Mouse (Mus musculus) heart, adult 2 months (tissue): ENCODE data around the gene Tbxas1. TPM values are rescaled to one million over a fixed set of nuclear protein-coding genes. Genes with fewer than 3 reads are reported as not detected.

ENCODE experiments used
- DNase-seq, 2 experiments: peaks; one replicate each; pipeline ENCODE4 v3.0.0; 2021
- H3K27ac ChIP-seq: fragments of 200-600 bp; 2 replicates; pipeline ENCODE4 v1.8.1; 2022
- H3K27me3 ChIP-seq: fragments of 200-500 bp; 2 replicates; pipeline ENCODE4 v1.6.1; 2012; ENCODE audit warnings: mild to moderate bottlenecking, low read length, inconsistent platforms, mixed read lengths; ENCODE audit not compliant: control insufficient read depth, insufficient read depth
- H3K36me3 ChIP-seq: fragments of 200-500 bp; 2 replicates; pipeline ENCODE4 v1.6.1; 2012; ENCODE audit warnings: low read length, inconsistent platforms; ENCODE audit not compliant: control insufficient read depth, insufficient read depth
- H3K4me1 ChIP-seq: fragments of 200-500 bp; 2 replicates; pipeline ENCODE4 v1.6.1; 2011; ENCODE audit warnings: low read length; ENCODE audit not compliant: control insufficient read depth, insufficient read depth
- H3K4me3 ChIP-seq: fragments of 200-600 bp; 2 replicates; pipeline ENCODE4 v1.8.1; 2022
- H3K79me2 ChIP-seq: fragments of 200-500 bp; replicated peaks from 2 replicates; pipeline ENCODE4 v1.6.1; 2012; ENCODE audit warnings: mild to moderate bottlenecking, inconsistent platforms, low read length, moderate library complexity, mixed read lengths; ENCODE audit not compliant: control insufficient read depth, insufficient read depth
- H3K9ac ChIP-seq: fragments of 200-500 bp; 2 replicates; pipeline ENCODE4 v1.6.1; 2012; ENCODE audit warnings: low read depth, mild to moderate bottlenecking, control low read depth, inconsistent platforms, low read length, mixed read lengths
- CTCF ChIP-seq: fragments of 200-600 bp; IDR thresholded peaks from 2 replicates; pipeline ENCODE4 v1.8.1; 2022; ENCODE audit warnings: antibody characterized with exemption, mild to moderate bottlenecking, moderate library complexity
- EP300 ChIP-seq: fragments of 200-500 bp; IDR thresholded peaks from 2 replicates; pipeline ENCODE4 v1.6.1; 2011; ENCODE audit warnings: low read depth, low read length, control low read depth; ENCODE audit not compliant: insufficient read depth
- POLR2A ChIP-seq: fragments of 200-500 bp; IDR thresholded peaks from 2 replicates; pipeline ENCODE4 v1.6.1; 2011; ENCODE audit warnings: mild to moderate bottlenecking, low read depth, low read length, control low read depth; ENCODE audit not compliant: insufficient read depth
- WGBS: fragments of 180-500 bp; shearing (Covaris S2); methylation state at CpG from one replicate; pipeline ENCODE4 v1.1.7; 2018; 5-methylcytosine and 5-hydroxymethylcytosine counted together
- intact Hi-C: fragments of 180-260 bp; cut with DNase I; formaldehyde crosslinking; loops from one replicate; pipeline ENCODE4 v1.15.1; 2025
- polyA plus RNA-seq: library from polyadenylated mRNA; depleted of rRNA; stranded (reverse); fragments of >200 nt; gene quantifications from 2 replicates; pipeline ENCODE4 v1.2.3, GENCODE M21; 2012
- total RNA-seq, 2 experiments: library from RNA; stranded (reverse); gene quantifications; 2 replicates each; pipeline ENCODE4 v1.2.3; 2021

The Tbxas1 gene
- total and polyA plus RNA-seq, 3 experiments, result 1.9 to 2.7 (median 2.1) TPM

- TF ChIP-seq POLR2A (no peak), EP300 (no peak), CTCF (no peak)
- Histone ChIP-seq H3K4me1 (peaks cover 1% of the 10 kb centered on the region), H3K27me3 (no peaks in the 10 kb centered on the region), H3K79me2 (no peaks in the 10 kb centered on the region; the same call in 1 of the 2 replicates), H3K27ac (no peak overlapping the region), H3K36me3 (no peaks in the 10 kb centered on the region), H3K9ac (no peak overlapping the region), H3K4me3 (no peak overlapping the region)
- no peak for DNase-seq
- WGBS, result 44% methylated on average over 2 of the region's 2 CpGs
- intact Hi-C loops, result loop anchor here (10.0 kb wide), 1 partner anchor 335 kb away; the partner anchor contains the start of gene Fmc1
Observed at GRCm38 (mm10) chr6:38870070-38870469, 5.1 kb upstream of the Tbxas1 start.

GRCm38 (mm10) chr6:38871051-38871450 is 4.2 kb upstream of the Tbxas1 start:
- Histone ChIP-seq H3K27ac (no peak overlapping the region), H3K9ac (no peak overlapping the region), H3K4me1 (no peaks in the 10 kb centered on the region; the same call in 1 of the 2 replicates), H3K79me2 (no peaks in the 10 kb centered on the region; the same call in 1 of the 2 replicates), H3K4me3 (no peak overlapping the region), H3K36me3 (no peaks in the 10 kb centered on the region), H3K27me3 (no peaks in the 10 kb centered on the region)
- intact Hi-C loops, result loop anchor here (10.0 kb wide), 1 partner anchor 336 kb away; the partner anchor contains the start of gene Fmc1
- peak in 1 of 2 experiments; percentile 50 for DNase-seq
- TF ChIP-seq POLR2A, result no peak
- WGBS, result 62% methylated on average over 7 of the region's 7 CpGs

GRCm38 (mm10) chr6:38873316-38873715 is 1.9 kb upstream of the Tbxas1 start:
- Histone ChIP-seq H3K79me2 (no peaks in the 10 kb centered on the region), H3K4me1 (no peaks in the 10 kb centered on the region; the same call in 1 of the 2 replicates), H3K36me3 (no peaks in the 10 kb centered on the region), H3K4me3 (no peak overlapping the region), H3K27me3 (no peaks in the 10 kb centered on the region), H3K27ac (no peak overlapping the region), H3K9ac (no peak overlapping the region)
- intact Hi-C loops, result loop anchor here (10.0 kb wide), 1 partner anchor 339 kb away; the partner anchor contains the start of gene Fmc1
- TF ChIP-seq CTCF, result no peak
- no peak for TF ChIP-seq EP300
- TF ChIP-seq POLR2A, result no peak
- no peak for DNase-seq
- 74% methylated on average over 1 of the region's 1 CpGs for WGBS

GRCm38 (mm10) chr6:38874035-38874434 is 1.2 kb upstream of the Tbxas1 start:
- no peaks in the 10 kb centered on the region; the same call in 1 of the 2 replicates for H3K27me3 ChIP-seq
- H3K4me1 ChIP-seq, result no peaks in the 10 kb centered on the region; the same call in 1 of the 2 replicates
- no peaks in the 10 kb centered on the region for H3K36me3 ChIP-seq
- peak overlapping the region; percentile 83 for H3K27ac ChIP-seq
- peak; percentile 53 to 54 for DNase-seq
- H3K9ac ChIP-seq, result peak overlapping the region; percentile 76
- TF ChIP-seq CTCF (peak; percentile 86), POLR2A (no peak)
- intact Hi-C loops, result loop anchor here (2.0 to 10.0 kb wide), 2 partner anchors 193 to 339 kb away; partner anchors contain the start of gene Fmc1
- H3K4me3 ChIP-seq, result peak overlapping the region; percentile 76
- H3K79me2 ChIP-seq, result no peaks in the 10 kb centered on the region
- 6% methylated on average over 8 of the region's 8 CpGs for WGBS

- Histone ChIP-seq H3K79me2 (no peaks in the 10 kb centered on the region), H3K4me3 (peak overlapping the region; percentile 76), H3K27ac (peak overlapping the region; percentile 83), H3K4me1 (no peaks in the 10 kb centered on the region; the same call in 1 of the 2 replicates), H3K27me3 (no peaks in the 10 kb centered on the region; the same call in 1 of the 2 replicates), H3K36me3 (no peaks in the 10 kb centered on the region), H3K9ac (peak overlapping the region; percentile 99)
- under 1% methylated on average over 23 of the region's 23 CpGs for WGBS
- intact Hi-C loops, result loop anchor here (1.0 to 10.0 kb wide), 4 partner anchors 37 to 340 kb away; partner anchors contain the start of gene Fmc1
- TF ChIP-seq POLR2A, result no peak
- TF ChIP-seq CTCF, result no peak
- TF ChIP-seq EP300, result no peak
- peak; percentile 36 to 37 for DNase-seq
Observed at GRCm38 (mm10) chr6:38874565-38875257, 493 bp upstream of the Tbxas1 start.
